9 mouse cellular contexts compared by ENCODE assay signal in genomic region chr11:68531066-68531806, GRCm38 (mm10). TPM values are rescaled to one million over a fixed set of nuclear protein-coding genes. Genes with fewer than 3 reads are reported as not detected.
DNase-seq lines count a peak whose midpoint lies in the region; ATAC-seq and TF ChIP-seq lines count a peak whose summit lies in the region.
"Had no signal": no experiment of that assay in that cellular context is flagged by ENCODE, and none has a peak within 500 bp of the region (broad histone marks: within the 10 kb centered on the region; RNA-seq: fewer than 3 reads in every experiment).

No protein-coding gene starts in this region.

- H3K36me3 ChIP-seq in liver, embryonic 11.5 days (ENCODE audit: control insufficient read depth, insufficient read depth, low read length), result no peaks in the 10 kb centered on the region
- H3K36me3 ChIP-seq in intestine, embryonic 15.5 days, result no peaks in the 10 kb centered on the region
- H3K36me3 ChIP-seq in liver, postnatal 0 days (replicated peaks; ENCODE audit: insufficient read depth, low read length), result no peaks in the 10 kb centered on the region; the same call in 1 of the 2 replicates
- no peaks in the 10 kb centered on the region for H3K36me3 ChIP-seq in stomach, embryonic 16.5 days (ENCODE audit: control insufficient read depth, insufficient read depth, low read length)
- H3K36me3 ChIP-seq in forebrain, embryonic 12.5 days (replicated peaks), result no peaks in the 10 kb centered on the region
- H3K36me3 ChIP-seq: limb, embryonic 12.5 days had no signal

- no peaks in the 10 kb centered on the region for H3K4me1 ChIP-seq in liver, embryonic 11.5 days (replicated peaks; ENCODE audit: control insufficient read depth, insufficient read depth, low read length)
- H3K4me1 ChIP-seq in intestine, embryonic 15.5 days (replicated peaks), result 0 out of 2 replicates have a peak, but pooled peaks cover 3% of the 10 kb centered on the region
- no peaks in the 10 kb centered on the region for H3K4me1 ChIP-seq in liver, postnatal 0 days (ENCODE audit: insufficient read depth)
- no peaks in the 10 kb centered on the region for H3K4me1 ChIP-seq in stomach, embryonic 16.5 days (ENCODE audit: control insufficient read depth, insufficient read depth, low read length)
- H3K4me1 ChIP-seq in forebrain, embryonic 12.5 days, result no peaks in the 10 kb centered on the region

- H3K9ac ChIP-seq in liver, embryonic 11.5 days (ENCODE audit: low read depth, low read length), result no peak overlapping the region
- H3K9ac ChIP-seq in intestine, embryonic 15.5 days, result no peak overlapping the region
- H3K9ac ChIP-seq in liver, postnatal 0 days (replicated peaks), result no peak overlapping the region
- H3K9ac ChIP-seq in stomach, embryonic 16.5 days (ENCODE audit: low read length), result no peak overlapping the region
- H3K9ac ChIP-seq in forebrain, embryonic 12.5 days, result no peak overlapping the region
- H3K9ac ChIP-seq: limb, embryonic 12.5 days had no signal

- DNase-seq in liver (peak; percentile 36), WW6 (ENCODE audit: low read depth, low spot score) (peak; percentile 60)
- DNase-seq in liver, embryonic 11.5 days (ENCODE audit: low spot score), result no peak
- peak; percentile 60 for DNase-seq in embryo, embryonic 10.5 days (ENCODE audit: low spot score)
- no peak for DNase-seq in liver, postnatal 0 days

- H3K9me3 ChIP-seq in liver, embryonic 11.5 days (ENCODE audit: control insufficient read depth, low read length), result no peaks in the 10 kb centered on the region
- no peaks in the 10 kb centered on the region for H3K9me3 ChIP-seq in intestine, embryonic 15.5 days
- H3K9me3 ChIP-seq in liver, postnatal 0 days (ENCODE audit: low read length), result no peaks in the 10 kb centered on the region
- no peaks in the 10 kb centered on the region for H3K9me3 ChIP-seq in stomach, embryonic 16.5 days (replicated peaks; ENCODE audit: control insufficient read depth, low read length)
- H3K9me3 ChIP-seq in forebrain, embryonic 12.5 days, result no peaks in the 10 kb centered on the region
- H3K9me3 ChIP-seq: limb, embryonic 12.5 days had no signal

- no peak overlapping the region for H3K4me2 ChIP-seq in liver, embryonic 11.5 days
- H3K4me2 ChIP-seq in intestine, embryonic 15.5 days (replicated peaks), result no peak overlapping the region
- H3K4me2 ChIP-seq in liver, postnatal 0 days (ENCODE audit: low read depth, low read length), result no peak overlapping the region
- H3K4me2 ChIP-seq in stomach, embryonic 16.5 days (ENCODE audit: low read depth, low read length), result no peak overlapping the region
- no peak overlapping the region for H3K4me2 ChIP-seq in forebrain, embryonic 12.5 days
- H3K4me2 ChIP-seq: limb, embryonic 12.5 days had no signal

- no peak for TF ChIP-seq EP300 in liver, postnatal 0 days (IDR thresholded peaks at IDR 0.05; ENCODE audit: low read depth)

- no peak overlapping the region for H3K27ac ChIP-seq in liver, embryonic 11.5 days (ENCODE audit: low read depth, low read length)
- no peak overlapping the region for H3K27ac ChIP-seq in intestine, embryonic 15.5 days
- H3K27ac ChIP-seq in liver, postnatal 0 days (ENCODE audit: low read depth), result no peak overlapping the region
- no peak overlapping the region for H3K27ac ChIP-seq in stomach, embryonic 16.5 days (ENCODE audit: low read length)
- H3K27ac ChIP-seq in forebrain, embryonic 12.5 days, result no peak overlapping the region
- H3K27ac ChIP-seq: limb, embryonic 12.5 days had no signal

- peak; percentile 61 for TF ChIP-seq CTCF in liver, postnatal 0 days (IDR thresholded peaks at IDR 0.05; ENCODE audit: low read depth)

- H3K4me3 ChIP-seq in liver, embryonic 11.5 days (ENCODE audit: low read depth, low read length), result no peak overlapping the region
- no peak overlapping the region for H3K4me3 ChIP-seq in intestine, embryonic 15.5 days (replicated peaks)
- H3K4me3 ChIP-seq in liver, postnatal 0 days (ENCODE audit: low read depth, low read length), result no peak overlapping the region
- no peak overlapping the region for H3K4me3 ChIP-seq in stomach, embryonic 16.5 days (replicated peaks; ENCODE audit: low read length)
- H3K4me3 ChIP-seq in forebrain, embryonic 12.5 days (replicated peaks), result no peak overlapping the region
- H3K4me3 ChIP-seq: limb, embryonic 12.5 days had no signal

- no peaks in the 10 kb centered on the region for H3K27me3 ChIP-seq in liver, embryonic 11.5 days (replicated peaks; ENCODE audit: control insufficient read depth, insufficient read depth, low read length)
- 0 out of 2 replicates have a peak, but pooled peaks cover 2% of the 10 kb centered on the region for H3K27me3 ChIP-seq in intestine, embryonic 15.5 days (replicated peaks)
- no peaks in the 10 kb centered on the region for H3K27me3 ChIP-seq in liver, postnatal 0 days (ENCODE audit: insufficient read depth, low read length)
- no peaks in the 10 kb centered on the region for H3K27me3 ChIP-seq in stomach, embryonic 16.5 days (ENCODE audit: control insufficient read depth, insufficient read depth, low read length)
- H3K27me3 ChIP-seq in forebrain, embryonic 12.5 days, result peaks cover 10% of the 10 kb centered on the region; the same call in 1 of the 2 replicates

- no peak for ATAC-seq in liver, embryonic 11.5 days (replicated peaks; ENCODE audit: low FRiP score)
- peak; percentile 47 for ATAC-seq in intestine, embryonic 15.5 days
- no peak for ATAC-seq in liver, postnatal 0 days
- peak; percentile 70; the same call in 1 of the 2 replicates for ATAC-seq in stomach, embryonic 16.5 days (ENCODE audit: insufficient read depth, low FRiP score)
- no peak for ATAC-seq in forebrain, embryonic 12.5 days (ENCODE audit: low FRiP score)

- WGBS in liver, embryonic 11.5 days, result 44% methylated on average over 16 of the region's 16 CpGs
- 22% methylated on average over 16 of the region's 16 CpGs for WGBS in intestine, embryonic 15.5 days
- WGBS in liver, postnatal 0 days (ENCODE audit: insufficient replicate concordance), result 40% methylated on average over 16 of the region's 16 CpGs
- WGBS in stomach, embryonic 16.5 days, result 23% methylated on average over 16 of the region's 16 CpGs
- WGBS in forebrain, embryonic 12.5 days, result 29% methylated on average over 16 of the region's 16 CpGs

RNA-seq across cellular contexts. Expression of gene Mfsd6l, which starts 24.8 kb away (rescaled TPM):
- polyA plus RNA-seq in liver, embryonic 11.5 days (2014; fragmentation: Nextera tagmentation; extraction: Ambion mirVana), result not detected in 2 replicates
- polyA plus RNA-seq in intestine, embryonic 15.5 days (2015; fragmentation: Nextera tagmentation; extraction: Ambion mirVana), result 4.3 and 4.7 TPM in 2 replicates
- polyA plus RNA-seq in liver, postnatal 0 days (2015; fragmentation: Nextera tagmentation; extraction: Ambion mirVana), result 0.12 TPM in 1 of 2 replicates, not detected in the other
- 2.0 and 2.8 TPM in 2 replicates for polyA plus RNA-seq in stomach, embryonic 16.5 days (2015; fragmentation: Nextera tagmentation; extraction: Ambion mirVana)
- polyA plus RNA-seq in forebrain, embryonic 12.5 days (2016; fragmentation: Nextera tagmentation; extraction: Ambion mirVana), result 0.09 TPM in 1 of 2 replicates, not detected in the other
- polyA plus RNA-seq: limb, embryonic 12.5 days had no signal

RNA-seq across cellular contexts. Expression of gene Pik3r6, which starts 28.4 kb away (rescaled TPM):
- polyA plus RNA-seq in liver, embryonic 11.5 days (2014; fragmentation: Nextera tagmentation; extraction: Ambion mirVana), result 1.8 and 1.9 TPM in 2 replicates
- polyA plus RNA-seq in intestine, embryonic 15.5 days (2015; fragmentation: Nextera tagmentation; extraction: Ambion mirVana), result 2.1 and 2.4 TPM in 2 replicates
- 2.4 and 2.5 TPM in 2 replicates for polyA plus RNA-seq in liver, postnatal 0 days (2015; fragmentation: Nextera tagmentation; extraction: Ambion mirVana)
- polyA plus RNA-seq in stomach, embryonic 16.5 days (2015; fragmentation: Nextera tagmentation; extraction: Ambion mirVana), result 3.2 and 3.8 TPM in 2 replicates
- 1.1 and 1.6 TPM in 2 replicates for polyA plus RNA-seq in forebrain, embryonic 12.5 days (2016; fragmentation: Nextera tagmentation; extraction: Ambion mirVana)

RNA-seq across cellular contexts. Expression of gene Ccdc42, which starts 55.6 kb away (rescaled TPM):
- polyA plus RNA-seq in liver, embryonic 11.5 days (2014; fragmentation: Nextera tagmentation; extraction: Ambion mirVana), result 0.26 and 0.56 TPM in 2 replicates
- polyA plus RNA-seq in intestine, embryonic 15.5 days (2015; fragmentation: Nextera tagmentation; extraction: Ambion mirVana), result 0.21 and 0.25 TPM in 2 replicates
- polyA plus RNA-seq in liver, postnatal 0 days (2015; fragmentation: Nextera tagmentation; extraction: Ambion mirVana), result not detected in 2 replicates
- 0.41 and 0.49 TPM in 2 replicates for polyA plus RNA-seq in stomach, embryonic 16.5 days (2015; fragmentation: Nextera tagmentation; extraction: Ambion mirVana)
- 0.69 TPM in 1 of 2 replicates, not detected in the other for polyA plus RNA-seq in forebrain, embryonic 12.5 days (2016; fragmentation: Nextera tagmentation; extraction: Ambion mirVana)

Comparison
In these comparisons a context has a peak if more than half of its experiments do, and no peak if none do; other contexts are left out.
1. DNase-seq: peak in liver (single experiment), WW6 (single experiment) and embryo, embryonic 10.5 days (single experiment); none in liver, embryonic 11.5 days (single experiment) and liver, postnatal 0 days (single experiment).
2. ATAC-seq: peak in intestine, embryonic 15.5 days (single experiment) and stomach, embryonic 16.5 days (single experiment); none in liver, embryonic 11.5 days (single experiment), liver, postnatal 0 days (single experiment) and forebrain, embryonic 12.5 days (single experiment).